Mouse (Mus musculus): ENCODE measurements at regions not wholly inside any gene's neighbourhood (a gene's known extent, or its start where the extent isn't known, plus 50 kb on each side); places are given as distances from the start of the nearest gene placed in this dataset.
"Not testable (repeated sequence)": the region's sequence is repeated elsewhere in the genome, so short reads cannot be mapped to it uniquely, and the experiment has no call there.

DNA sequence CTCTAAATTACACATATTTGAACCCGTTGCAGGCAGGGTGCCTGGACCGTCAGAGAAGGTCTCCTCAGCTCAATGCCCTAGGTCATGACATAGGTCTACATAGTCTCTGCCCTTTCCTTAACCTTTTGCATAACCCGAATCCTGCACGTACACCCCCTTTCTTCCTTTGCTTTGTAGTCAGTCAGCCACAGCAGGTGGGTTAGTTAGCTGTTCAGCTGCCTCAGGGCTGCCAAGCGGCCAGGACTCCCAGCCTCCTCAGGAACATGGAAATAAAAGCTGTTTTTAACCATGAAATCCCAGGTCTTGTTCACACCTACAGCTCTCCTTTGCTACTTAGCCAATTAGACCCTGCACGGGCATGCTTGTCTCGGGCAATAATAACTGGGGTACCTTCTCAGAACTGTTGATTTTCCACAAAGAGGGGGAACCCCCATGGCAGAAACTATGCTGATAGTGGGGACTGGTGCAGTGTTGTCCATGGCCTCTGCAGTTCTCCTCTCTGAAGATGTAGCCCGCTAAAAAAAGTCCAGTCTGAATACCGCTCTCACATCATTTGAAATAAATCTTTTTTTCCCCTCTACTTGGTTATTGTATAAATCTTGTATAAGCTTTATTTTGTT lies 83.3 kb downstream of the Sik1 start:
- no peaks in the 10 kb centered on the region for H3K9me3 ChIP-seq (ENCODE audit: control insufficient read depth, low read length)
- H3K27ac ChIP-seq (ENCODE audit: low read depth, low read length): no peak overlapping the region; the same call in 1 of the 2 replicates
- no peak overlapping the region for H3K4me2 ChIP-seq (replicated peaks; ENCODE audit: low read depth, low read length)
- 0 out of 2 replicates have a peak, but pooled peaks cover under 1% of the 10 kb centered on the region for H3K4me1 ChIP-seq (replicated peaks; ENCODE audit: control insufficient read depth, insufficient read depth, low read length)
- DNase-seq (ENCODE audit: low spot score): no peak
- H3K36me3 ChIP-seq (ENCODE audit: control insufficient read depth, insufficient read depth, low read length): no peaks in the 10 kb centered on the region
- no peak overlapping the region for H3K9ac ChIP-seq (ENCODE audit: low read depth, low read length)
- no peaks in the 10 kb centered on the region for H3K27me3 ChIP-seq (ENCODE audit: control insufficient read depth, insufficient read depth, low read length)
- ATAC-seq (ENCODE audit: low FRiP score): no peak
- WGBS: 46% methylated on average over 9 of the region's 9 CpGs
- no peak overlapping the region for H3K4me3 ChIP-seq (ENCODE audit: low read depth, low read length)

GRCm38 (mm10) chr17:31773882-31774281 lies 81.7 kb downstream of the Sik1 start:
- H3K9ac ChIP-seq (ENCODE audit: low read depth, low read length); H3K36me3 ChIP-seq (ENCODE audit: control insufficient read depth, insufficient read depth, low read length); DNase-seq (ENCODE audit: low spot score); H3K9me3 ChIP-seq (ENCODE audit: control insufficient read depth, low read length); H3K27me3 ChIP-seq (ENCODE audit: control insufficient read depth, insufficient read depth, low read length); H3K4me1 ChIP-seq (replicated peaks; ENCODE audit: control insufficient read depth, insufficient read depth, low read length); H3K27ac ChIP-seq (ENCODE audit: low read depth, low read length); H3K4me3 ChIP-seq (ENCODE audit: low read depth, low read length); ATAC-seq (ENCODE audit: low FRiP score); H3K4me2 ChIP-seq (replicated peaks; ENCODE audit: low read depth, low read length): not testable (repeated sequence)

DNA sequence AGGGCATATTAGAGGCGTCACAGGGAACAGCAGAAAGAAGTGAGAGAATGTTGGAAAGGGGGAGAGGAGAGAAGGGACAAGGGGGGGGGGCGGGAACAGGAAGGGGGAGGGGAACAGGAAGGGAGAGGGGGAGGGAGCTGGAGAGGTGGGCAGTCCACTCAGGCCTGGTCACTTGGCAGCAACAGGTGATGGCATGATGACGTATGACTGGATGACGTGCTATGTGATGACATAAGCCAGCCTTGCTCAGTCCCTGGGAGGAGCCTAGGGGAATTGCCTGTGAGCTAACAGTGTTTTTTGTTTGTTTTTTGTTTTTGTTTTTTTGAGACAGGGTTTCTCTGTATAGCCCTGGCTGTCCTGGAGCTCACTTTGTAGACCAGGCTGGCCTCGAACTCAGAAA lies 80.6 kb downstream of the Sik1 start:
- WGBS: 91% methylated on average over 4 of the region's 5 CpGs
- H3K4me1 ChIP-seq (replicated peaks; ENCODE audit: control insufficient read depth, insufficient read depth, low read length): no peaks in the 10 kb centered on the region

DNA sequence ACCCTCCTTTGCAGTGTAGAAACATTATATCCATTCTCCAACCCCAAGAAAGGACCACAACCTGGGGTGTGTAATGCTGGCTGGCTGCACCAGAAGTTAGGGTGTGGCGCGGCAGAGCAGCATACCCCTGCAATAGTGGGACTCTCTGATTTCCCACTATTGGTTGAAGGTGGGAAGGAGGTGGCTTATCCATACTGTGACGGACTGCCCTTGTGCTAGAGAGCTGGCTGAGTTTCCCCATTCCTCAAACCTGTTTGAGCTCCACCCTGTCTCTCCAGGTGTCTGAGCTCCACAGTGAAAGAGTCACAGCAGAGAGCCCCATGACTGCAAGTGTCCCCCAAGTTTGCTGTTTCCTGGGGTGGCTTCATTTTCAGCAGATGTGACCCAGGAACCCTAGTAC lies 79.6 kb downstream of the Sik1 start:
- Histone ChIP-seq H3K9me3 (ENCODE audit: control insufficient read depth, low read length) (no peaks in the 10 kb centered on the region), H3K9ac (ENCODE audit: low read depth, low read length) (no peak overlapping the region), H3K36me3 (ENCODE audit: control insufficient read depth, insufficient read depth, low read length) (no peaks in the 10 kb centered on the region), H3K4me1 (replicated peaks; ENCODE audit: control insufficient read depth, insufficient read depth, low read length) (no peaks in the 10 kb centered on the region), H3K27ac (ENCODE audit: low read depth, low read length) (no peak overlapping the region), H3K4me3 (ENCODE audit: low read depth, low read length) (no peak overlapping the region), H3K4me2 (replicated peaks; ENCODE audit: low read depth, low read length) (no peak overlapping the region), H3K27me3 (ENCODE audit: control insufficient read depth, insufficient read depth, low read length) (no peaks in the 10 kb centered on the region)
- no peak for DNase-seq (ENCODE audit: low spot score)
- WGBS: 97% methylated on average over 3 of the region's 3 CpGs
- ATAC-seq (ENCODE audit: low FRiP score): no peak

More for the DNA sequence above, 80.6 kb downstream of the Sik1 start:
- no peak overlapping the region for H3K4me3 ChIP-seq (ENCODE audit: low read depth, low read length)
- ATAC-seq (ENCODE audit: low FRiP score) (no peak), DNase-seq (ENCODE audit: low spot score) (no peak)
- H3K36me3 ChIP-seq (ENCODE audit: control insufficient read depth, insufficient read depth, low read length): no peaks in the 10 kb centered on the region
- no peaks in the 10 kb centered on the region for H3K9me3 ChIP-seq (ENCODE audit: control insufficient read depth, low read length)
- H3K27me3 ChIP-seq (ENCODE audit: control insufficient read depth, insufficient read depth, low read length): no peaks in the 10 kb centered on the region
- H3K9ac ChIP-seq (ENCODE audit: low read depth, low read length): no peak overlapping the region
- H3K27ac ChIP-seq (ENCODE audit: low read depth, low read length): no peak overlapping the region
- no peak overlapping the region for H3K4me2 ChIP-seq (replicated peaks; ENCODE audit: low read depth, low read length)

- no peak overlapping the region for H3K4me3 ChIP-seq (ENCODE audit: low read depth, low read length)
- no peaks in the 10 kb centered on the region for H3K27me3 ChIP-seq (ENCODE audit: control insufficient read depth, insufficient read depth, low read length)
- H3K9me3 ChIP-seq (ENCODE audit: control insufficient read depth, low read length): no peaks in the 10 kb centered on the region
- no peaks in the 10 kb centered on the region for H3K36me3 ChIP-seq (ENCODE audit: control insufficient read depth, insufficient read depth, low read length)
- WGBS: 45% methylated on average over 9 of the region's 9 CpGs
- ATAC-seq (ENCODE audit: low FRiP score) (no peak), DNase-seq (ENCODE audit: low spot score) (peak; percentile 32)
- H3K4me1 ChIP-seq (replicated peaks; ENCODE audit: control insufficient read depth, insufficient read depth, low read length): no peaks in the 10 kb centered on the region
- no peak overlapping the region for H3K27ac ChIP-seq (ENCODE audit: low read depth, low read length)
- no peak overlapping the region for H3K9ac ChIP-seq (ENCODE audit: low read depth, low read length)
- H3K4me2 ChIP-seq (replicated peaks; ENCODE audit: low read depth, low read length): no peak overlapping the region
These were observed 78.5 kb downstream of the Sik1 start for GRCm38 (mm10) chr17:31776949-31777607.

- no peaks in the 10 kb centered on the region for H3K9me3 ChIP-seq (ENCODE audit: control insufficient read depth, low read length)
- no peak overlapping the region for H3K9ac ChIP-seq (ENCODE audit: low read depth, low read length)
- H3K4me2 ChIP-seq (replicated peaks; ENCODE audit: low read depth, low read length): no peak overlapping the region
- H3K36me3 ChIP-seq (ENCODE audit: control insufficient read depth, insufficient read depth, low read length): no peaks in the 10 kb centered on the region
- no peaks in the 10 kb centered on the region for H3K27me3 ChIP-seq (ENCODE audit: control insufficient read depth, insufficient read depth, low read length)
- H3K4me1 ChIP-seq (replicated peaks; ENCODE audit: control insufficient read depth, insufficient read depth, low read length): no peaks in the 10 kb centered on the region
- no peak overlapping the region for H3K27ac ChIP-seq (ENCODE audit: low read depth, low read length)
- no peak overlapping the region for H3K4me3 ChIP-seq (ENCODE audit: low read depth, low read length)
- WGBS: 70% methylated on average over 5 of the region's 5 CpGs
- DNase-seq (ENCODE audit: low spot score) (no peak), ATAC-seq (ENCODE audit: low FRiP score) (no peak)
These were observed 77.9 kb downstream of the Sik1 start for GRCm38 (mm10) chr17:31777751-31778150.

DNA sequence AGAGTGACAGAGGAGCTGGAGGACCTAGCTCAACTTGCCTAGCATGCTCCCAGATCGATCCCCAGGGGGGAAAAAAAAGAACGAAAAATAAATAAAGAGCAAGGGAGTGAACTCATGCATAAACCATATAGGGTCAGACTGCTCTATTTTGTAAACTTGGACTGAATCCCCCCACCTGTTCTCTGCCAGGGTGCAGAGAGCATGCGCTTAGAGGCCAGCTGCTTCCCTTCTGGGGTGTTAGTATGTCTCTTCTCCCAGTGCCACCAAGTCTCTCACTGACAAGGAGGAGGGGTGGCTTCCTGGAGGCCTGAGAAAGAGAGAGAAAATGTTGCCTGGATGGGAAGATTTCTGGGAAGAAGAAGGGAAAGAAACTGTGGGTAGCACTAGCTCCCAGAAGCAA lies 76.1 kb downstream of the Sik1 start:
- H3K9me3 ChIP-seq (ENCODE audit: control insufficient read depth, low read length): no peaks in the 10 kb centered on the region
- DNase-seq (ENCODE audit: low spot score) (no peak), ATAC-seq (ENCODE audit: low FRiP score) (no peak)
- WGBS: 69% methylated on average over 3 of the region's 3 CpGs
- H3K4me2 ChIP-seq (replicated peaks; ENCODE audit: low read depth, low read length): no peak overlapping the region
- H3K4me3 ChIP-seq (ENCODE audit: low read depth, low read length): no peak overlapping the region
- H3K9ac ChIP-seq (ENCODE audit: low read depth, low read length): no peak overlapping the region
- no peaks in the 10 kb centered on the region for H3K27me3 ChIP-seq (ENCODE audit: control insufficient read depth, insufficient read depth, low read length)
- no peaks in the 10 kb centered on the region for H3K36me3 ChIP-seq (ENCODE audit: control insufficient read depth, insufficient read depth, low read length)
- no peaks in the 10 kb centered on the region for H3K4me1 ChIP-seq (replicated peaks; ENCODE audit: control insufficient read depth, insufficient read depth, low read length)
- no peak overlapping the region for H3K27ac ChIP-seq (ENCODE audit: low read depth, low read length)

DNA sequence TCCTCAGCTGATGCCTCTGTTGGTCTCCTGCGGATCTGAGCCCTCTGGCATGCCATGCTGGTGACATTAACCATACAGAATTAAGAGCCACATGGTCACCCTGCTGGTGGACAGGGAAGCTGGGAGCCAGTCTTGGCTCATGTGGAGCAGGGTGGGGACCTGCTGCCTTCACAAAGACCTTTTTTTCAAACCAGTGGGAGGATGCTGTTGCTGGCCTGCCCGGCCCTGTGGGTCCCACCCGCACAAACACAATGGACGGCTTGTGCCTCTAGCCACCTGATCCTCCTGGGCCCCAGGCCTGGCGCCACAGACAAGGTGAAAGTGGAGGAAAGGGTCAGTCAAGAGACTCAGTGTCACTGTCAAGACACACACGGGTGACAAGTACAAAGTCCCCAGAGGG lies 73.4 kb downstream of the Sik1 start:
- H3K36me3 ChIP-seq (ENCODE audit: control insufficient read depth, insufficient read depth, low read length): no peaks in the 10 kb centered on the region
- H3K27me3 ChIP-seq (ENCODE audit: control insufficient read depth, insufficient read depth, low read length): no peaks in the 10 kb centered on the region
- no peak overlapping the region for H3K9ac ChIP-seq (ENCODE audit: low read depth, low read length)
- ATAC-seq (ENCODE audit: low FRiP score) (no peak), DNase-seq (ENCODE audit: low spot score) (no peak)
- no peaks in the 10 kb centered on the region for H3K9me3 ChIP-seq (ENCODE audit: control insufficient read depth, low read length)
- H3K4me2 ChIP-seq (replicated peaks; ENCODE audit: low read depth, low read length): no peak overlapping the region
- WGBS: 83% methylated on average over 6 of the region's 6 CpGs
- H3K27ac ChIP-seq (ENCODE audit: low read depth, low read length): no peak overlapping the region
- no peaks in the 10 kb centered on the region for H3K4me1 ChIP-seq (replicated peaks; ENCODE audit: control insufficient read depth, insufficient read depth, low read length)
- no peak overlapping the region for H3K4me3 ChIP-seq (ENCODE audit: low read depth, low read length)

DNA sequence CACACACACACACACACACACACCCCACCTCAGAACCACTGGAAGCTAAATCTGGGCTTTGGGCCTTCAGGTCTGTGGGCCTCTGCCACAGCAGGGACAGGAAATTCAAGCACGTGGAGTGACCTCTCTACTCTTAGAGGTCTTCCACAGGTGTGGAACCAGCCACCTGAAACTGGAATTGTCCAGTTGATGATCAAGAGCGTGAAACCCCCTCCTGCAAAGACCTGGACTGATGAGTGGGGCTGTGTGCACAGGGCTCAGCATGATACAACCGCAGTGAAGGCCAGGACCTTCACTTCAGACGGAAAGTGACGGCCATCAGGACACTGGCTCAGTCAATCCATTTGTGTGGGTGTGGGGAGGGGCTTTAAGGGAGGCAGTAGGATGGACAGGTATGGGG lies 72.5 kb downstream of the Sik1 start:
- DNase-seq (ENCODE audit: low spot score) (no peak), ATAC-seq (ENCODE audit: low FRiP score) (no peak)
- Histone ChIP-seq H3K27me3 (ENCODE audit: control insufficient read depth, insufficient read depth, low read length) (no peaks in the 10 kb centered on the region), H3K9ac (ENCODE audit: low read depth, low read length) (no peak overlapping the region), H3K4me2 (replicated peaks; ENCODE audit: low read depth, low read length) (no peak overlapping the region), H3K4me1 (replicated peaks; ENCODE audit: control insufficient read depth, insufficient read depth, low read length) (no peaks in the 10 kb centered on the region), H3K36me3 (ENCODE audit: control insufficient read depth, insufficient read depth, low read length) (no peaks in the 10 kb centered on the region), H3K27ac (ENCODE audit: low read depth, low read length) (no peak overlapping the region), H3K4me3 (ENCODE audit: low read depth, low read length) (no peak overlapping the region), H3K9me3 (ENCODE audit: control insufficient read depth, low read length) (no peaks in the 10 kb centered on the region)
- WGBS: 90% methylated on average over 5 of the region's 5 CpGs

All from hindbrain, embryonic 11.5 days (tissue).